Mouse (Mus musculus): ENCODE data around the gene Obox1. TPM values are rescaled to one million over a fixed set of nuclear protein-coding genes. Genes with fewer than 3 reads are reported as not detected.
"Not testable (repeated sequence)": the region's sequence is repeated elsewhere in the genome, so short reads cannot be mapped to it uniquely, and the experiment has no call there.

Gene Obox1
- polyA plus RNA-seq (2015; fragmentation: Nextera tagmentation; extraction: Ambion mirVana): not detected in 2 replicates

GRCm38 (mm10) chr7:15388421-15388998, at the start of gene Obox1, which contains the start of gene Obox2:
Obox1 (plus strand) TSS chr7:15388948.
Obox2 (plus strand) TSS chr7:15388721.
- ATAC-seq (replicated peaks); H3K27ac ChIP-seq: not testable (repeated sequence)
- no CpG with 5 or more reads among the region's 2 CpGs for WGBS

DNA sequence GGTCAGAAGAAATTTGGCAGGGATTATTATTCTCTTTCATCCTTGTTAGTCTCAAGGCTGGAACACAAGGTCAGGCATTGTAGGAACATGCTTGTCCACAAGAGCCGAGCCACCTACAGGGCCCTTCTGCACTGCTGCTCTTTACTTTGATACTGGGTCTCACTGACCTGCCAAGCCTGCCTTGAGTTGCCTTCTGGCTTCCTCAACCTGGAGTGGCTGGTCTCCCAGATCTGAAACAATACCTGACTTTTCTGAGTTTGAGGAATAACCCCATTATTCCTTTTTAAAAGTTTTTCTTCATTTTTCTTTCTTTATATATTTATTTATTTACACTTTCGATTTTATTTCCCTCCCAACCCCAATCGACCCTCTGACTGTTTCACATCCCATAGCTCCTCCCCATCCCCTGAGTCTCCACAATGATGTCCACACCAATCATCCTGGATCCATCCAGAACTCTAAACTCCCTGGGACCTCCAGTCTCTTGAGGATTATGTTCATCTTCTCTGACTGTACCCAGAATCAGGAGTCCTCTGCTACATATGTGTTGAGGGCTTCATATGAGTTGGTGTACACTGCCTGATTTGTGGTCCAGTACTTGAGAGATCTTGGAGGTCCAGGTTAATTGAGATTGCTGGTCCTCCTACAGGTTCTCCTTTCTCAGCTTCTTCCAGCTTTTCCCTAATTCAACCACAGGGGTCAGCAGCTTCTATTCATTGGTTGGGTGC, 10.6 kb downstream of the Obox1 start:
- H3K4me2 ChIP-seq; H3K36me3 ChIP-seq (replicated peaks); H3K9ac ChIP-seq; H3K27me3 ChIP-seq (replicated peaks); H3K4me1 ChIP-seq; H3K27ac ChIP-seq; H3K4me3 ChIP-seq; ATAC-seq (replicated peaks): not testable (repeated sequence)
- peaks cover 13% of the 10 kb centered on the region for H3K9me3 ChIP-seq
- 63% methylated on average over 3 of the region's 3 CpGs for WGBS

More at GRCm38 (mm10) chr7:15388421-15388998, at the start of gene Obox1, which contains the start of gene Obox2:
- not testable (repeated sequence) for H3K9me3 ChIP-seq; H3K27me3 ChIP-seq (replicated peaks); H3K36me3 ChIP-seq (replicated peaks); H3K4me1 ChIP-seq; H3K4me2 ChIP-seq; H3K9ac ChIP-seq; H3K4me3 ChIP-seq

DNA sequence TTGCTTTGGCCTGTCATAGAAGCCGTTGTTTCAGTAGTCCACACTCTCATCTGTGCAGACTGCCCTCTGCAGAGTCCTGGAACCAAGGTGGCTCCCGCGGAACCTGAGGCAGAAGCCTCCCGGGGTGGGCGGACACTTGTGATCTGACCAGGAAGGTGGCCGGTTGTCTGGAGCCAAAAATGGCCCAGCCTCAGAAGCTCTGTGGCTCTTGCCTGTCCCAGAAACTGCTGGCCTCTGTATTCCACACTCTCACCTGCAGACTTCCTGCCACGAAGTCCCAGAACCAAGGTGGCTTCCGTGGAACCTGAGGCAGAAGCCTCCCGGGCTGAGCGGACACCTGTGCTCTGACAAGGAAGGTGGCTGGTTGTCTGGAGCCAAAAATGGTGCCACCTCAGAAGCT, 18.1 kb downstream of the Obox1 start:
- not testable (repeated sequence) for H3K4me3 ChIP-seq; H3K4me1 ChIP-seq; H3K27me3 ChIP-seq (replicated peaks); H3K9ac ChIP-seq; H3K27ac ChIP-seq; ATAC-seq (replicated peaks); H3K4me2 ChIP-seq; H3K36me3 ChIP-seq (replicated peaks); H3K9me3 ChIP-seq
- WGBS: 90% methylated on average over 10 of the region's 10 CpGs

GRCm38 (mm10) chr7:15418046-15418445, 29.3 kb downstream of the Obox1 start:
- not testable (repeated sequence) for H3K36me3 ChIP-seq (replicated peaks); H3K4me1 ChIP-seq; H3K27ac ChIP-seq; H3K9me3 ChIP-seq; H3K4me3 ChIP-seq; H3K9ac ChIP-seq; H3K4me2 ChIP-seq; ATAC-seq (replicated peaks); H3K27me3 ChIP-seq (replicated peaks)
- WGBS: 84% methylated on average over 9 of the region's 9 CpGs

GRCm38 (mm10) chr7:15425537-15425936, 36.8 kb downstream of the Obox1 start:
- not testable (repeated sequence) for H3K36me3 ChIP-seq (replicated peaks); H3K4me2 ChIP-seq; H3K4me3 ChIP-seq; H3K27me3 ChIP-seq (replicated peaks); H3K9ac ChIP-seq; H3K27ac ChIP-seq; ATAC-seq (replicated peaks); H3K4me1 ChIP-seq; H3K9me3 ChIP-seq
- WGBS: 77% methylated on average over 4 of the region's 4 CpGs

DNA sequence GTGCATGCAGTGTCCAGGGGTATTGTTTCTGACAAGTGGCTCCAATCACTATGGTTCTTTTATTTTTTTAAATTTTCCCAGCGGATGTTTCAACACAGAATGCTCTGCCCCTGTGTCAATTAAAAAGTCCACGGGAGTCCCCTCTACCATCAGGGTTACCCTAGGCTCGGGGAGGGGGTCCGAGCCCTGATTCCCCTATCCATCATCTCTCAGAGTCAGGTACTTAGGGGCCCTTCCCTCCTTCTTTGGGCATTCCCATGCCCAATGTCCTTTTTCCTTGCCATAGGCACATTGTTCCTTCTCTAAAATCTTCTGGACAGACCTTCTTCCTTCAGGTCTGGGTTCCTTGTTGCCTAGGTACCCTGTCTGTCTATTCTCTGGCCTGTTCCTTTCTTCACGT, 120.7 kb downstream of the Obox1 start:
- not testable (repeated sequence) for ATAC-seq (replicated peaks); H3K9me3 ChIP-seq; H3K4me3 ChIP-seq; H3K27ac ChIP-seq; H3K27me3 ChIP-seq (replicated peaks); H3K36me3 ChIP-seq (replicated peaks); H3K4me2 ChIP-seq; H3K9ac ChIP-seq; H3K4me1 ChIP-seq
- WGBS: 78% methylated on average over 5 of the region's 5 CpGs

Other genes with a start within 250 kb of the Obox1 start
- not detected in 2 replicates for gene Obox2, start 227 bp upstream of the Obox1 start, polyA plus RNA-seq (2015; fragmentation: Nextera tagmentation; extraction: Ambion mirVana)

All from midbrain, embryonic 15.5 days (tissue).